Mouse (Mus musculus): Measurements from ENCODE around the gene Mindy4. TPM values are rescaled to one million over a fixed set of nuclear protein-coding genes. Genes with fewer than 3 reads are reported as not detected.

Mindy4 gene
- polyA plus RNA-seq, 1 experiment from 2014 or later, result 20.6 TPM

DNA sequence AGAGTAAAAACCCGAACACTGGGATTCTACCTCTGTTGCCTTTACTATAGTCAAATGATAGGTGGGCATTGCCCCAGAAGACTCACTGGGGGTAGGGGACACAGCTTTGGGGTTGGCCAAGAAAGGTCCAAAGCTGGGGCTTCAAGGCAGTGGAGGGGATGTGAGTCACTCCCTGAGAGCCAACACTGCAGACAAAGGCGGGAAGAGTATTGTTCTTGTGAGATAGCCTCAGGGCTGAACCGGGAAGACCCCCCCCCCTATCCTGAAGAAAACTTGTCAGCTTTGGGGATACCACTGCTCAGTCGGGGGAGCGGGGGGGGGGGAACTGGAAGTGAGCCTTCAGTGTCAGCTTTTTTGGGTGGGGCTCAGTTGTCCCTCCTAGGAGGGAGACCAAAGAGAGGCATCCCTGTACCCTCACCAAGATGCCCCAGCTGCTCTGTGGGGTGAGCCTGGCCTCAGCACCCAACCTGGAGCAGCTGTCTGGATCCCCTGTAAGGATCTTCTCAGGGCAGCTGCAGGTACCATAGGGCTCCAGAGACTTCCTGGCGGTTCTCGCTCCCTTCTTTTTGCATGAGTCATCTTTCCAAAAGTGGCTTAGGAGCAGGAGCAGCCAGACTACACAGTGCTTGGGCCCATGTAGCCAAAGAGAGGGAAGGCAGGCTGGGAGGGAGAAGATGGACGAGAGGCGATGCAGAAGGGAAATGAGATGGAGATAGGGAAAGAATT is 141.3 kb downstream of the Mindy4 start:
- Histone ChIP-seq H3K9ac (no peak overlapping the region), H3K27me3 (no peaks in the 10 kb centered on the region), H3K9me3 (no peaks in the 10 kb centered on the region), H3K4me1 (peaks cover 7% of the 10 kb centered on the region; the same call in 1 of the 2 replicates), H3K36me3 (no peaks in the 10 kb centered on the region), H3K27ac (no peak overlapping the region), H3K4me3 (no peak overlapping the region), H3K4me2 (replicated peaks) (no peak overlapping the region)
- 82% methylated on average over 9 of the region's 9 CpGs for WGBS
- no peak for ATAC-seq (ENCODE audit: insufficient number of reproducible peaks, insufficient read depth, low FRiP score, low TSS enrichment)

DNA sequence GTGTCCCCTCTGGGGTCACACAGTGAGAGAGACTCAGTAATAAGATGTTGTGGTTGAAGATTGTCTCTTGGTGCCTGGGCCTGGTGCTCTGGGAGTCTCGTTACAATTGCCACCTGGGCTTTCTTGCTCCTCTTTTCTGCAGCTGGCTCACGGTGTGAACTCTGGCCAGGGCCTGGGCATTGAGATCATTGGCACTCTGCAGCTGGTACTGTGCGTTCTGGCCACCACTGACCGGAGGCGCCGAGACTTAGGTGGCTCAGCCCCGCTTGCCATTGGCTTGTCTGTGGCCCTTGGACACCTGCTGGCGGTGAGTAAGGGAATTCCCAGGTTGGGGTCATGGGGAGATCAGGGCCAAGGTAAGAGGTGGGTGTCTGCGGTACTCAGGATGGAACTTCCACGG is 142.1 kb downstream of the Mindy4 start:
- no peak overlapping the region for H3K9ac ChIP-seq
- 84% methylated on average over 10 of the region's 10 CpGs for WGBS

DNA sequence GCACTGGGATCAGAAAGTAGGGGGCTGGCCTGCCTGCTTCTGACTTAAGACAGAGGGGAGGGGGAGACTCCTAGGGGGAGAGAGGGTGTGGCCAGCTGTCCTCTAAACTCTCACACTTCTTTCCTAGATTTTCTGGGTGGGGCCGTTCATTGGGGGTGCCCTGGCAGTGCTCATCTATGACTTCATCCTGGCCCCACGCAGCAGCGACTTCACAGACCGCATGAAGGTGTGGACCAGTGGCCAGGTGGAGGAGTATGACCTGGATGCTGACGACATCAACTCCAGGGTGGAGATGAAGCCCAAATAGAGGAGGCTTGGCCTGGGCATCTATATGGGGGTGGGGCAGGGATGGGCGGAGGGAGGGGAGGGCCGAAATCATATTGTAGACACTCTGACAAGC is 143.3 kb downstream of the Mindy4 start:
- no peak overlapping the region for H3K4me2 ChIP-seq (replicated peaks)
- no peaks in the 10 kb centered on the region for H3K36me3 ChIP-seq
- H3K9ac ChIP-seq, result no peak overlapping the region
- H3K27me3 ChIP-seq, result no peaks in the 10 kb centered on the region
- H3K4me3 ChIP-seq, result no peak overlapping the region
- H3K9me3 ChIP-seq, result peaks cover 5% of the 10 kb centered on the region; the same call in 1 of the 2 replicates
- 86% methylated on average over 7 of the region's 7 CpGs for WGBS
- no peak for ATAC-seq (ENCODE audit: insufficient number of reproducible peaks, insufficient read depth, low FRiP score, low TSS enrichment)
- H3K4me1 ChIP-seq, result peaks cover 7% of the 10 kb centered on the region; the same call in 1 of the 2 replicates
- H3K27ac ChIP-seq, result no peak overlapping the region

More for the DNA sequence above, 142.1 kb downstream of the Mindy4 start:
- H3K4me2 ChIP-seq (replicated peaks), result no peak overlapping the region
- no peaks in the 10 kb centered on the region for H3K36me3 ChIP-seq
- H3K9me3 ChIP-seq, result peaks cover 5% of the 10 kb centered on the region; the same call in 1 of the 2 replicates
- no peak overlapping the region for H3K4me3 ChIP-seq
- H3K4me1 ChIP-seq, result peaks cover 7% of the 10 kb centered on the region; the same call in 1 of the 2 replicates
- H3K27ac ChIP-seq, result no peak overlapping the region
- no peaks in the 10 kb centered on the region for H3K27me3 ChIP-seq
- no peak for ATAC-seq (ENCODE audit: insufficient number of reproducible peaks, insufficient read depth, low FRiP score, low TSS enrichment)

DNA sequence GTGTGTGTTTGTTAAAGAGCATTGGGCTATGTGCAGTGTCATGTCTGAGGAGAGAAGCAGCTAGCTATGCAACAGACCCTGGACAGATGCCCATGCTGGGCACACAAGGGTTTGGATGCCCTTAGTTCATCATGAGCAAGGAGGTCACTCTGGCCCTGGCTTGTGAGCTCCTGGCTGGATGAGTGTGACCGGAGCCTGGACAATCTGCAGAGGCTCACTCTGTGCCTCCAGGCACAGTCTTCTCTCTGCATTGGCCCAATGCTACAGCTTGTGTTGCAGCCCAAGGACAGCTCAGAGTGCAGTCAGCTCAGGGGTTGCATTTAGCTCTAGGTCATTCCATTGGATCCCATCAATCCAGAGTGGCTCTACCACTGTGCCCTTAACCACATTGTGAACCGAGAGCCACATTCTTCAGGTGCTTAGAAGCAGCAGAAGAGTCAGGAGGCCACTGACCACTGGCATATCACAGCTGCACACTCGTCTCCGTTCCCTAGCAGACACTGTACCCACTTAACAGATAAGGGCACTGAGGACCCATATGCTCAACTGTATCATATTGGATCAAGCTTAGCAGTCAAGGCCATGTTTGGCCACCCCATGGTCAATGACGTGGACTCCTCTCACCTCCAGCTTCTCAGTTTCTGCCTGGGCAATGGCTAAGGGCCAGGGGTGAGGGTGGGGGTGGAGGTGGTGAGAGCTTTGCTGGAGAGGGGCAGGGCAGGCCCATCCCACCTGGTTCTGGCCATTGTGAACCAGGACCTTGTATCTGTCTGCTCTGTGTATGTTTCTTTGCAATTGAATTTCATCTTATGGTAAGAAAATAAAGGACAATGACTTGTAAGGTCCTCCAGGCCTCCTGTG is 144.8 kb downstream of the Mindy4 start:
- no peak overlapping the region for H3K4me3 ChIP-seq
- no peaks in the 10 kb centered on the region for H3K27me3 ChIP-seq
- H3K36me3 ChIP-seq, result no peaks in the 10 kb centered on the region
- no peak overlapping the region for H3K9ac ChIP-seq
- no peak overlapping the region for H3K27ac ChIP-seq
- WGBS, result 83% methylated on average over 5 of the region's 5 CpGs
- no peaks in the 10 kb centered on the region for H3K4me1 ChIP-seq
- peaks cover 5% of the 10 kb centered on the region; the same call in 1 of the 2 replicates for H3K9me3 ChIP-seq
- H3K4me2 ChIP-seq (replicated peaks), result no peak overlapping the region
- ATAC-seq (ENCODE audit: insufficient number of reproducible peaks, insufficient read depth, low FRiP score, low TSS enrichment), result no peak

DNA sequence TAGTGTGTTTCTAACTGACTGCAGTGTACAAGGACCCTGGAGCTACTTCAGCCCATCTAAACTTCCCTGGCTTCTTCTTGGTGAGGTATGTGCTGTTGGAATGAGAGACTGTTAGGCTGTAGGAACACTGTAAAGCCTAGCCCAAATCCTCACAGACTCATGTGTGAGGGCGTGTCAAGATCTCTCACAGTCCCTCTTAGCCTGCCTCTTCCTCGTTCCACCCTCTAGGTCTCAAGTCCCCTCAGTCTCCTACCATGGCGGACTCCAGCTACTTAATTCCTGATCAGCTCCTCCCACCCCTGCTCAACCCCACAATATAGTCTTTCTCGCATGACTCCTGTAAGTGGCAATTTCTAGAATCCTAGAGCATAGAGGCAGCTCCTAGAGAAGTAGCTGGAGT is 146.0 kb downstream of the Mindy4 start:
- Histone ChIP-seq H3K27ac (no peak overlapping the region), H3K4me2 (replicated peaks) (no peak overlapping the region), H3K9ac (no peak overlapping the region), H3K4me1 (no peaks in the 10 kb centered on the region), H3K36me3 (no peaks in the 10 kb centered on the region), H3K27me3 (no peaks in the 10 kb centered on the region), H3K9me3 (peaks cover 5% of the 10 kb centered on the region; the same call in 1 of the 2 replicates), H3K4me3 (no peak overlapping the region)
- no peak for ATAC-seq (ENCODE audit: insufficient number of reproducible peaks, insufficient read depth, low FRiP score, low TSS enrichment)
- WGBS, result 80% methylated on average over 4 of the region's 4 CpGs

DNA sequence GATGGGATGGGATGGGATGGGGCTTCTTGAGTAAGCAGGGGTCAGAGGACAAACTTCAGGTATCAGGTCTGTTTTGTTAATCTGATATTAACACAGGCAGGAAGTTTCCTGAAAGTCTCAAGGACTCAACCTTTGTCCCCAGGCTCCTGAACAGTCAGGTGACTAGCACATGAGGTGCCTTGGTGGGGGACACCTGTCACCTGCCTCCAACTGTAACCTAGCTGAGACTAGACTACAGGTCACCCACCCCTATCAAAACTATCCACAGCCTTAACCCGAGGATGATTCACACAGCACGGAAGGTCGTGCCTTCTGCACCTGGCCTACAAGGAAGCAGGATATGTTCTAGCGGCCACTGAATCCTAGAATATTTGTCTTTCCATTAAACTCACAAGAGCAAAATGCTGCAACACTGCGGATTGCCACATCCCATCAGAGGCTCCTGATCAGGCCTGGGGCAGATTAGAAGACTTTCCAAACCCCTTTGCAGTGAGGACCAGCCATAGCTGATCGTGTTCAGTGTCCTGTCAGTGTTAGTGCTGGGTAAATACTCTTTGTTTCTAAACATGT is 147.3 kb downstream of the Mindy4 start:
- Histone ChIP-seq H3K36me3 (no peaks in the 10 kb centered on the region), H3K4me1 (no peaks in the 10 kb centered on the region), H3K4me2 (replicated peaks) (no peak overlapping the region), H3K27me3 (no peaks in the 10 kb centered on the region), H3K9ac (no peak overlapping the region), H3K4me3 (no peak overlapping the region), H3K9me3 (peaks cover 5% of the 10 kb centered on the region; the same call in 1 of the 2 replicates), H3K27ac (no peak overlapping the region)
- ATAC-seq (ENCODE audit: insufficient number of reproducible peaks, insufficient read depth, low FRiP score, low TSS enrichment), result no peak
- 93% methylated on average over 6 of the region's 6 CpGs for WGBS

DNA sequence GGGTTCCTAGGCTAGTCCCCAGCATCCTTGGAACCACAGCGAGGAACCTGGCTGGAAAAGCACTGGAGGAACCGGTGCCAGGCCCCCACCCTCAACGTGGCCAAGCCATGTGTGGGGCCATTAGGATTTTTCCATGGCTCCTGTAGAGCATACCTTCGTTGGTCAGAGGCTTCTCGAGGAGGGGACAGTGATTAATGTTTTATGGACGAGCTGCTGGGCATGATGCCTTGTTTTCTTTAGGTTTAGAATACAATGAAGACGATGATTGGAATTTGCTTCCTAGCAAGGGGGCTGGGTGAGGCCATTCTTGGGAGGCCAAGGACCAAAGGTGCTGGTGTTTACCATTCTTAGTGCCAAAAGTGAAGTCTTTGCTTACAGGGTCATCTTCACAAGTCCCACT is 148.5 kb downstream of the Mindy4 start:
- no peaks in the 10 kb centered on the region for H3K27me3 ChIP-seq
- H3K4me1 ChIP-seq, result no peaks in the 10 kb centered on the region
- H3K4me2 ChIP-seq (replicated peaks), result no peak overlapping the region
- no peak overlapping the region for H3K27ac ChIP-seq
- peaks cover 5% of the 10 kb centered on the region; the same call in 1 of the 2 replicates for H3K9me3 ChIP-seq
- no peak overlapping the region for H3K4me3 ChIP-seq
- no peak overlapping the region for H3K9ac ChIP-seq
- no peaks in the 10 kb centered on the region for H3K36me3 ChIP-seq
- WGBS, result 78% methylated on average over 7 of the region's 7 CpGs
- ATAC-seq (ENCODE audit: insufficient number of reproducible peaks, insufficient read depth, low FRiP score, low TSS enrichment), result no peak

DNA sequence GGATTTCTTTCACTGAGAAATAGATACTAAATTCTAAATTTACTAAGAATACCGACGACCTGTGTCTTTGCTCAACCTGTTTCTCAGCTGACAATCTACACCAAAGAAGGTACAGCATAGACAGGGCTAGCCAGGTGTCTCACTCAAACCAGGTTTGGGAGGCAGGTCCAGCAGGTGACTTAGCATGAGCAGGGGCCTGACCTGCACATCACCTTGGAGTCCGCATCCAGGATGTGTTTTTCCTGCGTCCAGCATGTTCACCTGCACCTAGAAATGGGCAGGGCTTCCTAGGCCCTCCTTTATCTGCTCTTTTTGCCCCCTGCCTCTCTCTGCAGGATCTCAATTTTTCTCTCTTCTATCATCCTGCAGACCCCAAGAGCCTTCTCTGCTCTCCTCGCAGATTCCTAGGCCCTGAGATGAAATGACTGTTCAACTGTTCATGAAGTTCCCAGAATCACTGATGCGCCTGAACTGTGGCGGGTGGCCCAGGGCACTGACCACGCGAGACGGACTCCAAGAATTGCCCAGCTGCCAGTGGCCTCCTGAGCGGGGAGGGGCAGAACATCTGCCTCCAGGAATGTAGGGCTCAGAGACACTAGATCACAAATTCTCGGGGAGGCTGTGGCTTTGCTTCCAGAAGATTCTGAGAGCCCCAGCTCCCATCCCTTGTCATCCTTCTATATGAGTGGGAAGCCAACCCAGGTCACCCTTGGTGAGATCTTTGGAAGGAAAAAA is 150.7 kb downstream of the Mindy4 start:
- 76% methylated on average over 12 of the region's 12 CpGs for WGBS
- H3K27me3 ChIP-seq, result no peaks in the 10 kb centered on the region
- ATAC-seq (ENCODE audit: insufficient number of reproducible peaks, insufficient read depth, low FRiP score, low TSS enrichment), result no peak
- H3K36me3 ChIP-seq, result no peaks in the 10 kb centered on the region
- no peak overlapping the region for H3K4me2 ChIP-seq (replicated peaks)
- H3K27ac ChIP-seq, result no peak overlapping the region
- peaks cover 4% of the 10 kb centered on the region; the same call in 1 of the 2 replicates for H3K4me1 ChIP-seq
- no peak overlapping the region for H3K4me3 ChIP-seq
- H3K9ac ChIP-seq, result no peak overlapping the region
- H3K9me3 ChIP-seq, result peaks cover 5% of the 10 kb centered on the region; the same call in 1 of the 2 replicates

DNA sequence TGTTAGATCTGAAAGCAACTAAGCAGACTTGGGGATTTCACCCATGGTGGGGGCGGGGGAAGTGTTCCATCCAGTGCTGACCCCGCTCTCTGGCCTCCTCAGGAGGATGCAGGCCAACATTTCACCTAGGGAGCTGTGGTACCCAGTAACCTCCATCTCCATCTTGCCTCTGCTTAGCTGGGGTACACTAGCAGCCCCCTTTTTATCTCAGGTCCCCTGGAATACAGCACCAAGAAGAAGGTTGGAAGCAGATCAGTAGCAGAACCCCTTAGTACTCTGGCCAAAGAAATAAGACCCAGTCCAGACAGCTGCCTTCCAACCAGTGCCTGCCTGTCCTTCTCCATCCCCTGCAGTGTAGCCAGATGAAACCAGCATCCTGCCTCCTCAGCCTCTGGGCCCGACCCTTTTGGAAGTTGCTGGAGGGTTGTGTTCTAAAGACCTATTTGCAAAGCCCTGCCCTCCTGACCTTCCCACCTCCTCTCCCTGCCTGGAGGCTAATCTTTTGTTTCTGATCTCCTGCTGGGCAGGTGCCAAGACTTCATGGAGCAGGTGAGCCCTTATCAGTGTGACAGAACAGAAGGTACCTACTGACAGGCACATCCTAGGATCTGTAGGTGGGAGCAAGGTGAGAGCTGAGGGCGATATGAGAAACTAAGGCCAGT is 151.4 kb downstream of the Mindy4 start:
- no peak overlapping the region for H3K27ac ChIP-seq
- peaks cover 6% of the 10 kb centered on the region; the same call in 1 of the 2 replicates for H3K4me1 ChIP-seq
- no peaks in the 10 kb centered on the region for H3K36me3 ChIP-seq
- H3K9me3 ChIP-seq, result peaks cover 5% of the 10 kb centered on the region; the same call in 1 of the 2 replicates
- H3K9ac ChIP-seq, result no peak overlapping the region
- 65% methylated on average over 4 of the region's 4 CpGs for WGBS
- no peak overlapping the region for H3K4me2 ChIP-seq (replicated peaks)
- ATAC-seq (ENCODE audit: insufficient number of reproducible peaks, insufficient read depth, low FRiP score, low TSS enrichment), result no peak
- H3K27me3 ChIP-seq, result no peaks in the 10 kb centered on the region
- H3K4me3 ChIP-seq, result no peak overlapping the region

DNA sequence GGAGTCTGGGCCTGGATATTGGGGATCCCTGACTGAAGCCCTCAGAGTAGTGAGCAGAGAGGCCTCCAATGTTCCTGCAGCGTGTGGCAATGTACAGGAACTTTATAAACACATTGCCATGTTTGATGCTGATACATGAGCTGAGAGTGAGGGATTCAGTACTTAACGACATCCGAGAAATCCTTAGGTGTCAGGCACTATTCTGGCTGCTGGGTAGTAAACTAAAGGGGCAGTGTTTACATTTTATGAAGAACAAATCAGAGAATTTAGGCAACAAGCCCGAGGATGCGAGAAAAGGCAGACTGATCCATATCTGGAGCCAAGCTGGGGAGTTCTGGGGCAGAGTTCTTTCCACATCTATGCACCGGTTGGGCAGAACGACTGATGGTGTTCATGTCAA is 152.4 kb downstream of the Mindy4 start:
- no peak for ATAC-seq (ENCODE audit: insufficient number of reproducible peaks, insufficient read depth, low FRiP score, low TSS enrichment)
- Histone ChIP-seq H3K4me3 (no peak overlapping the region), H3K4me2 (replicated peaks) (no peak overlapping the region), H3K4me1 (peaks cover 6% of the 10 kb centered on the region; the same call in 1 of the 2 replicates), H3K27ac (no peak overlapping the region), H3K27me3 (no peaks in the 10 kb centered on the region), H3K9ac (no peak overlapping the region), H3K9me3 (no peaks in the 10 kb centered on the region), H3K36me3 (no peaks in the 10 kb centered on the region)
- WGBS, result 79% methylated on average over 7 of the region's 7 CpGs

All from embryonic facial prominence, embryonic 12.5 days (tissue).